Mouse (Mus musculus) embryonic facial prominence, embryonic 12.5 days (tissue): Measurements from ENCODE around the gene Gm21974. TPM values are rescaled to one million over a fixed set of nuclear protein-coding genes. Genes with fewer than 3 reads are reported as not detected.
"Not testable (repeated sequence)": the region's sequence is repeated elsewhere in the genome, so short reads cannot be mapped to it uniquely, and the experiment has no call there.

Experiments used
- ATAC-seq: fragments of 200-750 bp; cut with Nextera tagmentation; 2 replicates; pipeline ENCODE4 v1.8.0; 2017; ENCODE audit not compliant: insufficient number of reproducible peaks, insufficient read depth, low FRiP score, low TSS enrichment
- H3K27ac ChIP-seq: fragments of 300-500 bp; sonication (generic); 2 replicates; pipeline ENCODE4 v1.5.1; 2016; ENCODE audit warnings: mild to moderate bottlenecking
- H3K27me3 ChIP-seq: fragments of 300-500 bp; sonication (generic); 2 replicates; pipeline ENCODE4 v1.6.1; 2016; ENCODE audit warnings: mild to moderate bottlenecking, moderate library complexity
- H3K36me3 ChIP-seq: fragments of 300-500 bp; sonication (generic); 2 replicates; pipeline ENCODE4 v1.6.1; 2016; ENCODE audit warnings: mild to moderate bottlenecking
- H3K4me1 ChIP-seq: fragments of 300-500 bp; sonication (generic); 2 replicates; pipeline ENCODE4 v1.6.1; 2016
- H3K4me2 ChIP-seq: fragments of 300-500 bp; sonication (generic); replicated peaks from 2 replicates; pipeline ENCODE4 v1.6.1; 2016; ENCODE audit warnings: mild to moderate bottlenecking, moderate library complexity
- H3K4me3 ChIP-seq: fragments of 300-500 bp; sonication (generic); 2 replicates; pipeline ENCODE4 v1.5.1; 2016; ENCODE audit warnings: mild to moderate bottlenecking
- H3K9ac ChIP-seq: fragments of 300-500 bp; sonication (generic); 2 replicates; pipeline ENCODE4 v1.6.1; 2016; ENCODE audit warnings: mild to moderate bottlenecking, moderate library complexity
- H3K9me3 ChIP-seq: fragments of 300-500 bp; sonication (generic); 2 replicates; pipeline ENCODE4 v1.6.1; 2016; ENCODE audit warnings: mild to moderate bottlenecking, moderate library complexity
- WGBS: fragments of 180-500 bp; shearing (Covaris S2); methylation state at CpG from one replicate; pipeline ENCODE4 v1.1.7; 2016; 5-methylcytosine and 5-hydroxymethylcytosine counted together
- polyA plus RNA-seq: library from polyadenylated mRNA; unstranded; fragments of >200 nt; fragmentation: Nextera tagmentation; extraction: Ambion mirVana; gene quantifications from 2 replicates; pipeline ENCODE4 v1.2.1, GENCODE M21; 2016

The Gm21974 gene
- polyA plus RNA-seq, 1 experiment from 2014 or later: not detected

DNA sequence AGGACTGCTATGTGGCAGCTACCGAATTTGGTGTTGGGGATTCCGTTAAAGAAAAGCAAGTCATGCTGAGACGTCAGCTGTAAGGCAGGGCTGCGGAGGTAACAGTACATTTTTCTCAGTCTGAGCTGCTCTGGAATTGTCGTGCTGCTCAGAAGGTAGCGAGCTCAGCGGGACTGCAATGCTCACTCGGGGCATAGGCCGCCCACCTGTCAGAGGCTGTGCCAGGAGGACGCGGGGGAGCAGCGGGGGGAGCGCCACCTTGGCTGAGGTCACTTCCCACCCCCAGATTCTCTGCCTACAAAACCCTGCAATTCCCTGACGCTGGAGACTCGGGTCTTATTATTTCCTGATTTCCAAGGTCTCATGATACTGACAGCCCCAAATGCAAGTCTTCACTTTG is 54.4 kb downstream of the Gm21974 start:
- H3K4me3 ChIP-seq: peak overlapping the region; percentile 79
- no peaks in the 10 kb centered on the region for H3K9me3 ChIP-seq
- peak overlapping the region; percentile 89 for H3K27ac ChIP-seq
- 5% methylated on average over 15 of the region's 15 CpGs for WGBS
- peak; percentile 23; the same call in 1 of the 2 replicates for ATAC-seq
- peaks cover 11% of the 10 kb centered on the region; the same call in 1 of the 2 replicates for H3K36me3 ChIP-seq
- peak overlapping the region; percentile 58 for H3K9ac ChIP-seq
- no peaks in the 10 kb centered on the region for H3K27me3 ChIP-seq
- H3K4me1 ChIP-seq: no peaks in the 10 kb centered on the region; the same call in 1 of the 2 replicates
- H3K4me2 ChIP-seq: peak overlapping the region; percentile 90

DNA sequence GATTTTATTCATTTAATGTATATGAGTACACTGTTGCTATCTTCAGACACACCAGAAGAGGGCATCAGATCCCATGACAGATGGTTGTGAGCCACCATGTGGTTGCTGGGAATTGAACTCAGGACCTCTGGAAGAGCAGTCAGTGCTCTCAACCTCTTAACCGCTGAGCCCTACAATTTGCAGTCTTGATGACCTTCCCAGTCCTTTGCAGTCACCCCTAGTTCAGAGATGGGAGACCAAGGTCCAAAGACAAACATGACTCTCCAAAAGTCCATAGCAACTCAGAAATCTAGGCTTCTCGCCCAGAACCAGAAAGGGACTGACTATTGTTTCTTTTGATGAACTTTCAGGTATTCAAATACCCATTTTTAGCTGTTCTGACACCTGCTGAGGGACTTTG is 55.2 kb downstream of the Gm21974 start:
- H3K4me1 ChIP-seq, H3K9ac ChIP-seq, H3K27ac ChIP-seq, H3K4me3 ChIP-seq, H3K27me3 ChIP-seq, ATAC-seq, H3K9me3 ChIP-seq, H3K4me2 ChIP-seq: not testable (repeated sequence)
- WGBS: 82% methylated on average over 2 of the region's 2 CpGs
- H3K36me3 ChIP-seq: peaks cover 11% of the 10 kb centered on the region; the same call in 1 of the 2 replicates

DNA sequence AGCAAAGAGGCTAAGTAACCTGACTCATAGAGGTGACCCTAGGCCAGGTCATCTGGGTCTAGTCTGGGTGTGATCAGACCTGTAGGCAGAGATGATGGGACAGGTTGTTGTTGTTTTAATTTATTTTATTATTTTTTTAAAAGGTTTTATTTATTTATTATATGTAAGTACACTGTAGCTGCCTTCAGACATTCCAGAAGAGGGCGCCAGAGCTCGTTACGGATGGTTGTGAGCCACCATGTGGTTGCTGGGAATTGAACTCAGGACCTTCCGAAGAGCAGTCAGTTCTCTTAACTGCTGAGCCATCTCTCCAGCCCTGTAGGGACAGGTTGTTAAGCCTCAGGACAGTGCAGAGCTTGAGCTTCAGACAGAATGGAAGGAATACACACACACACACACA is 57.4 kb downstream of the Gm21974 start:
- not testable (repeated sequence) for H3K9me3 ChIP-seq, H3K36me3 ChIP-seq, H3K4me3 ChIP-seq, H3K27me3 ChIP-seq, ATAC-seq, H3K9ac ChIP-seq, H3K27ac ChIP-seq, H3K4me2 ChIP-seq, H3K4me1 ChIP-seq
- WGBS: 74% methylated on average over 4 of the region's 4 CpGs

DNA sequence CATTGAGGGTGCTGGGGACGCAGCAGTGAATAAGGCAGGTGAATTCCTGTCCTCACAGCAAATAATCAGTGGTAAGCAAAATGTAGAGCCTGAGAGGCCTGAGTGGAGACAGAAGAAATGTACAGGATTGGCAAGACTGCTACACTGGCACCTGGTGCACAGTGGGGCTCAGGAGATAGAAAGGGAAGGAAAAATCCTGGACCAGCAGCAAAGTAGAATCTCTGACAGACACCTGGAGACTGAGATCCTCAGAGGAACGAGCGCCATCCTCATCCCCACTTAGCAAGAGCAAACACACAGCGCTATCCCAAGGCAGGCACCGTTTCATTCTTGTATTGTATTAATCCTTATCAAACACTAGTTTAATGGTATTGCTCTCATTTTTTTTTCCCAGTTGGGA is 57.8 kb downstream of the Gm21974 start:
- no peak for ATAC-seq
- Histone ChIP-seq H3K4me1 (no peaks in the 10 kb centered on the region), H3K27me3 (no peaks in the 10 kb centered on the region), H3K9ac (no peak overlapping the region), H3K4me2 (no peak overlapping the region), H3K9me3 (no peaks in the 10 kb centered on the region), H3K36me3 (no peaks in the 10 kb centered on the region), H3K27ac (no peak overlapping the region), H3K4me3 (no peak overlapping the region)
- WGBS: 89% methylated on average over 5 of the region's 5 CpGs

Other genes starting within 250 kb of the Gm21974 start
- 127 and 141 TPM in 2 replicates for gene Bcl7c, start 186.5 kb downstream of the Gm21974 start, polyA plus RNA-seq
- gene Ctf1, start 182.7 kb downstream of the Gm21974 start, polyA plus RNA-seq: 27.7 and 30.5 TPM in 2 replicates
- gene Ctf2, start 163.3 kb downstream of the Gm21974 start, polyA plus RNA-seq: 0.55 and 0.68 TPM in 2 replicates
- gene Fbxl19, start 150.9 kb downstream of the Gm21974 start, polyA plus RNA-seq: 11.8 and 11.9 TPM in 2 replicates
- 16.7 and 17.5 TPM in 2 replicates for gene Orai3, start 125.6 kb downstream of the Gm21974 start, polyA plus RNA-seq
- 25.5 and 26.5 TPM in 2 replicates for gene Setd1a, start 118.8 kb downstream of the Gm21974 start, polyA plus RNA-seq
- gene Gm49388, start 109.8 kb downstream of the Gm21974 start, polyA plus RNA-seq: not detected in 2 replicates
- gene Hsd3b7, start 94.8 kb downstream of the Gm21974 start, polyA plus RNA-seq: 10.3 and 10.9 TPM in 2 replicates
- gene Stx4a, start 71.2 kb downstream of the Gm21974 start, polyA plus RNA-seq: 36.1 and 41.5 TPM in 2 replicates
- gene Stx1b, start 70.9 kb downstream of the Gm21974 start, polyA plus RNA-seq: 9.1 and 10.0 TPM in 2 replicates
- 15.6 and 16.2 TPM in 2 replicates for gene Zfp646, start 19.2 kb downstream of the Gm21974 start, polyA plus RNA-seq
- 31.8 and 32.9 TPM in 2 replicates for gene Zfp668, start 18.6 kb downstream of the Gm21974 start, polyA plus RNA-seq
- 1.2 and 1.3 TPM in 2 replicates for gene Prss53, start 4.5 kb downstream of the Gm21974 start, polyA plus RNA-seq
- 88.6 and 93.5 TPM in 2 replicates for gene Vkorc1, start 163 bp upstream of the Gm21974 start, polyA plus RNA-seq
- 86.9 and 88.2 TPM in 2 replicates for gene Bckdk, start 8.6 kb upstream of the Gm21974 start, polyA plus RNA-seq
- gene Kat8, start 17.1 kb upstream of the Gm21974 start, polyA plus RNA-seq: 50.9 and 53.7 TPM in 2 replicates
- gene Prss8, start 34.6 kb upstream of the Gm21974 start, polyA plus RNA-seq: 8.3 and 8.4 TPM in 2 replicates
- 10.5 and 11.2 TPM in 2 replicates for gene Prss36, start 51.3 kb upstream of the Gm21974 start, polyA plus RNA-seq
- gene Fus, start 72.0 kb upstream of the Gm21974 start, polyA plus RNA-seq: 582 and 594 TPM in 2 replicates
- gene Pycard, start 98.4 kb upstream of the Gm21974 start, polyA plus RNA-seq: 11.2 and 13.6 TPM in 2 replicates
- gene Trim72, start 108.5 kb upstream of the Gm21974 start, polyA plus RNA-seq: 0.34 and 0.45 TPM in 2 replicates
- gene Itgam, start 167.2 kb upstream of the Gm21974 start, polyA plus RNA-seq: 0.74 and 0.88 TPM in 2 replicates
- gene Gm49368, start 167.2 kb upstream of the Gm21974 start, polyA plus RNA-seq: not detected in 2 replicates
- not detected in 2 replicates for gene Itgax, start 234.1 kb upstream of the Gm21974 start, polyA plus RNA-seq